ENCODE assay signal across 8 mouse cellular contexts in the genomic region with DNA sequence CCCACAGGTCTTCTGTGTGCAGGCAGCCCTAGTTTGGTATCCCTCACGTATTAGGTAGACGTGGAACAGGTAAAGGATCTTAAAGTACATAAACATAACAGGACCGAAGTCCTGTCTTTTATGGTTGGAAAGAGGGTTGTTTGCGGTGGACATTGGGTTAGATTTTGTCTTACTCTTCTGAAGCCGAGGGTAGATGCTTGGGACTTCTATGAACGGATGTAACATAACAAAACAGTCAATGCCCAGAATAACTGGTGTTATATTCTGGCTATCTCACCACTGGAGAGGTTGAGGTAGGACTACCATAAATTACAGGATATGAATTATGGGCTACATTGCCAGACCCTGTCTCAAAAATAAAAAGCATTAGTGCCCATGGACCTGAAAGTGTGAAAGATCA. TPM values are rescaled to one million over a fixed set of nuclear protein-coding genes. Genes with fewer than 3 reads are reported as not detected.
A peak's percentile ranks its signal among the peaks of the same experiment; 100 is the strongest.
DNase-seq lines count a peak whose midpoint lies in the region; ATAC-seq lines count a peak whose summit lies in the region.

Rpp21 (minus strand) TSS at position 101 of the 400 bp plus-strand sequence.

- ATAC-seq in lung, embryonic 16.5 days (ENCODE audit: low read depth) = no peak
- ATAC-seq in embryonic facial prominence, embryonic 14.5 days (ENCODE audit: low read depth) = no peak
- no peak for ATAC-seq in heart, embryonic 16.5 days (replicated peaks; ENCODE audit: extremely low read depth, insufficient read depth, low FRiP score)
- peak; percentile 15; the same call in 1 of the 2 replicates for ATAC-seq in neural tube, embryonic 14.5 days (ENCODE audit: low read depth)

- no peaks in the 10 kb centered on the region for H3K27me3 ChIP-seq in lung, embryonic 16.5 days (ENCODE audit: control insufficient read depth, insufficient read depth, low read depth, low read length)
- H3K27me3 ChIP-seq in embryonic facial prominence, embryonic 14.5 days (replicated peaks; ENCODE audit: control insufficient read depth, insufficient read depth, low read length) = no peaks in the 10 kb centered on the region
- no peaks in the 10 kb centered on the region for H3K27me3 ChIP-seq in heart, embryonic 16.5 days (ENCODE audit: control insufficient read depth, insufficient read depth, low read length)
- H3K27me3 ChIP-seq in neural tube, embryonic 14.5 days (ENCODE audit: control insufficient read depth, insufficient read depth, low read length) = no peaks in the 10 kb centered on the region

- peak within 1 kb of the TSS; percentile 58 for H3K4me2 ChIP-seq in lung, embryonic 16.5 days (ENCODE audit: low read depth, low read length)
- peak within 1 kb of the TSS; percentile 57 for H3K4me2 ChIP-seq in embryonic facial prominence, embryonic 14.5 days (ENCODE audit: low read depth, low read length)
- peak within 1 kb of the TSS; percentile 61 for H3K4me2 ChIP-seq in heart, embryonic 16.5 days (ENCODE audit: low read depth, low read length)
- H3K4me2 ChIP-seq in neural tube, embryonic 14.5 days (ENCODE audit: low read depth, low read length) = peak within 1 kb of the TSS; percentile 45

- peak within 1 kb of the TSS; percentile 71 for H3K4me3 ChIP-seq in lung, embryonic 16.5 days (ENCODE audit: low read length)
- H3K4me3 ChIP-seq in embryonic facial prominence, embryonic 14.5 days (ENCODE audit: low read depth, low read length) = peak within 1 kb of the TSS; percentile 84
- peak within 1 kb of the TSS; percentile 76 for H3K4me3 ChIP-seq in heart, embryonic 16.5 days (ENCODE audit: low read length)
- peak within 1 kb of the TSS; percentile 66 for H3K4me3 ChIP-seq in neural tube, embryonic 14.5 days (ENCODE audit: low read depth, low read length)

- H3K9ac ChIP-seq in lung, embryonic 16.5 days (ENCODE audit: low read length) = peak within 1 kb of the TSS; percentile 81
- peak within 1 kb of the TSS; percentile 83 for H3K9ac ChIP-seq in embryonic facial prominence, embryonic 14.5 days (ENCODE audit: low read depth, low read length)
- peak within 1 kb of the TSS; percentile 86 for H3K9ac ChIP-seq in heart, embryonic 16.5 days (ENCODE audit: low read length)
- peak within 1 kb of the TSS; percentile 81 for H3K9ac ChIP-seq in neural tube, embryonic 14.5 days (replicated peaks; ENCODE audit: low read depth, low read length)

- intact Hi-C loops in left cerebral cortex, postnatal 4 days (cut with DNase I) = no loop called here

- H3K9me3 ChIP-seq in lung, embryonic 16.5 days (ENCODE audit: control insufficient read depth, low read length) = no peaks in the 10 kb centered on the region
- H3K9me3 ChIP-seq in embryonic facial prominence, embryonic 14.5 days (ENCODE audit: control insufficient read depth, low read length) = no peaks in the 10 kb centered on the region
- H3K9me3 ChIP-seq in heart, embryonic 16.5 days (replicated peaks; ENCODE audit: control insufficient read depth, low read length) = no peaks in the 10 kb centered on the region
- no peaks in the 10 kb centered on the region for H3K9me3 ChIP-seq in neural tube, embryonic 14.5 days (ENCODE audit: control insufficient read depth, low read length)

- H3K4me1 ChIP-seq in lung, embryonic 16.5 days (replicated peaks; ENCODE audit: control insufficient read depth, insufficient read depth, low read length) = peaks cover 5% of the 10 kb centered on the region; the same call in 1 of the 2 replicates
- H3K4me1 ChIP-seq in embryonic facial prominence, embryonic 14.5 days (ENCODE audit: control insufficient read depth, insufficient read depth, low read length) = no peaks in the 10 kb centered on the region; the same call in 1 of the 2 replicates
- 0 out of 2 replicates have a peak, but pooled peaks cover 2% of the 10 kb centered on the region for H3K4me1 ChIP-seq in heart, embryonic 16.5 days (ENCODE audit: control insufficient read depth, insufficient read depth, low read length)
- H3K4me1 ChIP-seq in neural tube, embryonic 14.5 days (ENCODE audit: control insufficient read depth, insufficient read depth, low read length) = no peaks in the 10 kb centered on the region

- H3K36me3 ChIP-seq in lung, embryonic 16.5 days (ENCODE audit: control insufficient read depth, insufficient read depth, low read length) = peaks cover 22% of the 10 kb centered on the region
- peaks cover 45% of the 10 kb centered on the region for H3K36me3 ChIP-seq in embryonic facial prominence, embryonic 14.5 days (ENCODE audit: control insufficient read depth, insufficient read depth, low read length)
- H3K36me3 ChIP-seq in heart, embryonic 16.5 days (ENCODE audit: control insufficient read depth, insufficient read depth) = peaks cover 35% of the 10 kb centered on the region
- H3K36me3 ChIP-seq in neural tube, embryonic 14.5 days (ENCODE audit: control insufficient read depth, insufficient read depth, low read length) = peaks cover 34% of the 10 kb centered on the region

- H3K27ac ChIP-seq in lung, embryonic 16.5 days (ENCODE audit: low read length) = peak within 1 kb of the TSS; percentile 78
- H3K27ac ChIP-seq in embryonic facial prominence, embryonic 14.5 days (replicated peaks; ENCODE audit: low read depth, low read length) = peak within 1 kb of the TSS; percentile 80
- H3K27ac ChIP-seq in heart, embryonic 16.5 days (ENCODE audit: low read length) = peak within 1 kb of the TSS; percentile 85
- peak within 1 kb of the TSS; percentile 72 for H3K27ac ChIP-seq in neural tube, embryonic 14.5 days (ENCODE audit: low read depth, low read length)

- 41% methylated on average over 6 of the region's 6 CpGs for WGBS in lung, embryonic 16.5 days
- 47% methylated on average over 6 of the region's 6 CpGs for WGBS in embryonic facial prominence, embryonic 14.5 days
- WGBS in heart, embryonic 16.5 days = 52% methylated on average over 6 of the region's 6 CpGs
- WGBS in neural tube, embryonic 14.5 days = 52% methylated on average over 6 of the region's 6 CpGs

- no peak for DNase-seq in lung, postnatal 10 days
- no peak for DNase-seq in embryonic facial prominence, embryonic 14.5 days (ENCODE audit: low spot score)
- no peak for DNase-seq in left cerebral cortex, postnatal 4 days
- no peak for DNase-seq in urinary bladder, postnatal 36 days (ENCODE audit: low spot score in 2 of 2)
- DNase-seq in c-Kit-positive CD71-positive TER-119-positive erythroid progenitor cells, embryonic 14.5 days (ENCODE audit: low spot score) = no peak

RNA-seq across cellular contexts. Expression of gene Rpp21, which starts in this region (rescaled TPM):
- 193 and 196 TPM in 2 replicates for polyA plus RNA-seq in lung, embryonic 16.5 days (2015; fragmentation: Nextera tagmentation; extraction: Ambion mirVana)
- polyA plus RNA-seq in embryonic facial prominence, embryonic 14.5 days (2014; fragmentation: Nextera tagmentation; extraction: Ambion mirVana) = 95.5 and 103 TPM in 2 replicates
- 73.2 and 89.1 TPM in 2 replicates for polyA plus RNA-seq in heart, embryonic 16.5 days (2015; fragmentation: Nextera tagmentation; extraction: Ambion mirVana)
- 10 to 100 TPM; 55.3 to 58.4 TPM for total RNA-seq in left cerebral cortex, postnatal 4 days (2021)
- 132 and 170 TPM in 2 replicates for polyA plus RNA-seq in neural tube, embryonic 14.5 days (2014; fragmentation: Nextera tagmentation; extraction: Ambion mirVana)
